Mouse (Mus musculus) midbrain, embryonic 14.5 days (tissue): ENCODE measurements around the gene Dnah7b. TPM values are rescaled to one million over a fixed set of nuclear protein-coding genes. Genes with fewer than 3 reads are reported as not detected.
"Not testable (repeated sequence)": the region's sequence is repeated elsewhere in the genome, so short reads cannot be mapped to it uniquely, and the experiment has no call there.

Experiments used
- ATAC-seq: fragments of 200-750 bp; cut with Nextera tagmentation; 2 replicates; pipeline ENCODE4 v1.8.0; 2017; ENCODE audit warnings: moderate number of reproducible peaks, moderate library complexity; ENCODE audit not compliant: low FRiP score, low TSS enrichment
- DNase-seq: peaks from one replicate; pipeline ENCODE4 v3.0.0-alpha.2; 2015
- H3K27ac ChIP-seq: fragments of 300-500 bp; sonication (generic); replicated peaks from 2 replicates; pipeline ENCODE4 v1.5.1; 2014; ENCODE audit warnings: mild to moderate bottlenecking, low read depth, low read length, moderate library complexity
- H3K27me3 ChIP-seq: fragments of 300-500 bp; sonication (generic); 2 replicates; pipeline ENCODE4 v1.6.1; 2014; ENCODE audit warnings: low read length, control low read depth, mixed read lengths; ENCODE audit not compliant: control insufficient read depth, insufficient read depth
- H3K36me3 ChIP-seq: fragments of 300-500 bp; sonication (generic); 2 replicates; pipeline ENCODE4 v1.6.1; 2014; ENCODE audit warnings: low read length, control low read depth; ENCODE audit not compliant: control insufficient read depth, insufficient read depth
- H3K4me1 ChIP-seq: fragments of 300-500 bp; sonication (generic); 2 replicates; pipeline ENCODE4 v1.6.1; 2014; ENCODE audit warnings: mild to moderate bottlenecking, antibody characterized with exemption, low read length, control low read depth; ENCODE audit not compliant: control insufficient read depth, insufficient read depth
- H3K4me2 ChIP-seq: fragments of 300-500 bp; sonication (generic); 2 replicates; pipeline ENCODE4 v1.6.1; 2014; ENCODE audit warnings: mild to moderate bottlenecking, low read length, moderate library complexity
- H3K4me3 ChIP-seq: fragments of 300-500 bp; sonication (generic); replicated peaks from 2 replicates; pipeline ENCODE4 v1.5.1; 2014; ENCODE audit warnings: low read depth, low read length
- H3K9ac ChIP-seq: fragments of 300-500 bp; sonication (generic); replicated peaks from 2 replicates; pipeline ENCODE4 v1.6.1; 2014; ENCODE audit warnings: mild to moderate bottlenecking, low read length, moderate library complexity
- H3K9me3 ChIP-seq: fragments of 300-500 bp; sonication (generic); 2 replicates; pipeline ENCODE4 v1.6.1; 2016; ENCODE audit warnings: low read length, control low read depth, mixed read lengths; ENCODE audit not compliant: control insufficient read depth
- WGBS: fragments of 180-500 bp; shearing (Covaris S2); extraction: QIAGEN DNeasy Blood & Tissue Kit; methylation state at CpG from one replicate; pipeline ENCODE4 v1.1.7; 2014; 5-methylcytosine and 5-hydroxymethylcytosine counted together
- polyA plus RNA-seq: library from polyadenylated mRNA; unstranded; fragments of >200 nt; fragmentation: Nextera tagmentation; extraction: Ambion mirVana; gene quantifications from 2 replicates; pipeline ENCODE4 v1.2.1, GENCODE M21; 2014

Dnah7b gene
- polyA plus RNA-seq, 1 experiment from 2014 or later: 4.4 TPM

DNA sequence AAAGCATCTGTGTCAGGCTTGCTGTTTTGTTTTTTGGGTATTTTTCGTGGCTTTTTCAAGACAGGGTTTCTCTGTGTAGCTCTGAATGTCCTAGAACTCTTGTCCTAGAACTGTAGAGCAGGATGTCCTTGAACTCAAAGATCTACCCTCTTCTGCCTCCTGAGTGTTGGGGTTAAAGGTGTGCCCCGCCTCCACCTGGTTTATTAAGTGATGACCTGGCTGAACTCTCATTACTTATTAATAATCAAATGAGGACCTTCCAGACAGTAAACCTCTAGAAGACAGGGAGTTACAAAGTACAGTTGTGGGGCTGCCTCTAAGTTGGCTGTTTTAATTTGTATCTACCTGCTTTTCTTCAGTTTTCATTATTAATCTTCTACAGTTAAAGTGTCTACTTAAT, 202.7 kb downstream of the Dnah7b start:
- not testable (repeated sequence) for H3K4me2 ChIP-seq, H3K4me1 ChIP-seq, DNase-seq, H3K27ac ChIP-seq, H3K9me3 ChIP-seq, H3K36me3 ChIP-seq, H3K4me3 ChIP-seq, ATAC-seq, H3K27me3 ChIP-seq, H3K9ac ChIP-seq
- WGBS: 77% methylated on average over 2 of the region's 2 CpGs

DNA sequence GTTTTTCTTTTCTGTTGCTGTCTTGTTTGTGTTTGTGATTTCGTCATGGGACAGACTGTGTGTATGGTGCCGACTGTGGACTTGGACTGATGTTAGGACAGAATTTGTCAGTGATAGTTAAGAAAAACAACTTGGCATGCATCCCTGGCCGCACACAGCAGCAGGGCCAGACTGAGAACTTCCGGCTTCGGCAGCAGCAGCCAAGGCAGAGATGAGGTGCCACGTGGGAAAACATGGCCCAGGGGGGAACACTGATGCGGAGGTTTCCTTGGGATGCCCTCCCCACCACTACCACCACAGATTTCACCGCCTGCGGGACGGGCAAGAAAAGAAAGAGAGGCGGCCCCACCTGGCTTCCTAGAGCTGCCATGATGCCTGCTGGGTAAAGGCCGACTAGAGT, 205.8 kb downstream of the Dnah7b start:
- H3K27ac ChIP-seq: no peak overlapping the region
- no peaks in the 10 kb centered on the region for H3K36me3 ChIP-seq
- H3K27me3 ChIP-seq: no peaks in the 10 kb centered on the region
- ATAC-seq: no peak
- H3K9ac ChIP-seq: no peak overlapping the region
- H3K4me2 ChIP-seq: no peak overlapping the region
- DNase-seq: no peak
- H3K4me3 ChIP-seq: no peak overlapping the region
- no peaks in the 10 kb centered on the region for H3K4me1 ChIP-seq
- H3K9me3 ChIP-seq: no peaks in the 10 kb centered on the region
- 82% methylated on average over 12 of the region's 12 CpGs for WGBS

DNA sequence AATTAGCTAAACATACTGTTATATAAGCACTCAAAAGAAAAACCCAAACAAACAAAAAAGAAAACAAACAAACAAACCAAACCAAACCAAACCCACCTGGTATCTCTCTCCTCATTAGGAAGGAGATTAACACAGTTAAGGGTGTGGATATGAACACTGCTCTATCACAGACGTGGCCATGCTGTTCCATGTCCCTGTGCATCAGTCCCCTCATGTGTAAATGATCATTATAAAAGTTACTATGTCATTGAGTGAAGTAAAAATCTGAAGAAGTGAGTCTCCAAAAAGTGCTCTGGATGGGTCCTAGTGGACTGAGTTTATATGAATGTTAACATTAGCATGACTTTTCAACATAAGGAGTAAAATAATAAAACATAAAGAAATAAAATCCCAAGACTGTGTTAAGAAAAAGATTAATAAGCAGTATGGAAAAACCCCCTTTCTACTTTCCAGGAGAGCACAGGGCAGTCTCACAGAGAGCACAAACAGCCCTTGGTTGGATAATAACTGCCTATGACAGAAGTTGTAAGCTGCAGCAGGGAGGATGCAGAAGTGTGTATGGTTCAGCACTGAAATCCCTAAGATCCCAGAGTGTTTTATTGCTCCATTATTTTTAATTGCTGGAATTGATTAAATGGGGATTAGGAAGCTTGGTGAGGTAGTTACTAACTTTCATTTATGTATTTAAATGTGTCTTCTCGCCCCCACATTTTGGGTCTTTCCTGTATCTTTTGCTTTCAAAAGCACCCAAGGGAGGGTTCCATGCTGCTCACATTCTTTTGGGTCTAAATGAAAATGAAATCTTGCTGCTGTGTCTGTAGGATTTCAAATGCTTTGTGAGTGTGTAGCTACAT, 212.2 kb downstream of the Dnah7b start:
- H3K4me2 ChIP-seq, H3K27ac ChIP-seq, DNase-seq, ATAC-seq, H3K36me3 ChIP-seq, H3K4me1 ChIP-seq, H3K9me3 ChIP-seq, H3K9ac ChIP-seq, H3K4me3 ChIP-seq, H3K27me3 ChIP-seq: not testable (repeated sequence)
- 66% methylated on average over 2 of the region's 2 CpGs for WGBS

DNA sequence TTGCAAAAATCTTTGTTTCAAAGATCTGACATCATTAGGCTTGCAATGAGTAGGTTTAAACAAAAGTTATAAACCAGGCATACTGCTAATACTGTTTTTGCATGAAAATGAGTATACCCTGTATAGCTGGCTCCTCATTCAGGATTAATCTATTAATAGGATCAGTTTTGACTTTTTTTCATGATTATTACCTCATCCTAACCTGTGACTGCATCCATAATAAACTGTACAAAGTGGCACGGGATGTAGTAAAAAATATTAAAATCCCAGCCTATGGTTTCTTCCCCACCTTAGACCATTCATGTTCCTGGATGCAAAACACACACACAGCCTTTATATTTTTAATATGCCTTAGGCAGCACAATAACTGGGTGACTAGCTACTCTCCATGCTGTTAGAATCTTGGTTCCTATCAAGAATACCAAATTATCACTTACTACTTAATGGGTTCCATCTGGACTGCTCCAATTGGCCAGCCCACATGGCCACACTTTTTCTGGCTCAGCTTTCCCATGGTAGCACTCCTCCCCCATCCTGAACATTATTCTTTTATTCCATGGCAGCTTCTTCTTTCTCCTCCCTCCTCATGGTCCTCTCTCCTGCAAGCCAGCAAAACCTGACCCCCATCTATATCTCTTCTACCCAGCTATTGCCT, 212.9 kb downstream of the Dnah7b start:
- 81% methylated on average over 1 of the region's 1 CpGs for WGBS
- not testable (repeated sequence) for H3K27ac ChIP-seq, ATAC-seq, H3K4me2 ChIP-seq, H3K4me3 ChIP-seq, H3K36me3 ChIP-seq, DNase-seq, H3K9ac ChIP-seq, H3K27me3 ChIP-seq, H3K4me1 ChIP-seq, H3K9me3 ChIP-seq

DNA sequence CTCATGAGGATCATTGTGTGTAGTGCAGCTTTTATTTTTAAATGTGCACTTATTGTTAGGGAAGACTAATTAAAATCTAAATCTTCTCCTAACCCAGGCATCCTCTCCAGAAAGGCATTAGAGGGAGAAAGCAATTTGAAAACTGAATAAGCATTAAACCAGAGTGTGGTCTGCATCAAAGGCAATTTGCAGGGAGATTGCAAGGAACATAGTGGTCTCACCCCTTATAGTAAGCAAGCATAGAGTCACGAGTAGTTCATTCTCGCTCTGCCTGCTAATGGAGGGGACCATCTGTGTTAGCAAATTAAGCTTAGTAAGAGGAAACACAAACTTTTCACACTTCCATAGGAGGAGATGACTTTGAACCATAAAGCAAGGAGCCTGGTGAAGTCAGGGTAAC, 228.3 kb downstream of the Dnah7b start:
- not testable (repeated sequence) for H3K9ac ChIP-seq, H3K4me2 ChIP-seq, H3K36me3 ChIP-seq, H3K4me3 ChIP-seq, H3K27ac ChIP-seq, DNase-seq, H3K27me3 ChIP-seq, H3K9me3 ChIP-seq, ATAC-seq, H3K4me1 ChIP-seq
- 81% methylated on average over 2 of the region's 2 CpGs for WGBS

DNA sequence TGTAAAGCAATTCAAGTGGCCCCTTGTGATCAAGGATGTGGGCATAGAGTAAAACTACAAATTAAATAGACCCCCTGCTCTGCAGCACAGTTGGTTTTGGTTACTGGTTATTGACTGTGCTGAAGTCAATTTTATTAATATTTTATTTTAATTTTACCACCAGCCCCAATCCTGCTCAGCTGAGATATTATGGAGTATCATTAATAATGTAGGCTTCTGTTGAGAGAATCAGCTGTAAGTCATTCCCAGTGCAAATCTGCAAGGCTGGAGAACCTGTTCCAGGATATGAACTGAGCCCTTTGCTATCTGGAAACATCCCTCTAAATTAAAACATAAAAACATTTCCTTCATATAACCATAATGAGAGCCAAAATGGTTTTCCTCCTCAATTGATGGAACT, 259.8 kb downstream of the Dnah7b start:
- H3K9ac ChIP-seq, DNase-seq, H3K27ac ChIP-seq, H3K4me3 ChIP-seq, H3K36me3 ChIP-seq, H3K4me2 ChIP-seq, H3K4me1 ChIP-seq, ATAC-seq, H3K27me3 ChIP-seq, H3K9me3 ChIP-seq: not testable (repeated sequence)

DNA sequence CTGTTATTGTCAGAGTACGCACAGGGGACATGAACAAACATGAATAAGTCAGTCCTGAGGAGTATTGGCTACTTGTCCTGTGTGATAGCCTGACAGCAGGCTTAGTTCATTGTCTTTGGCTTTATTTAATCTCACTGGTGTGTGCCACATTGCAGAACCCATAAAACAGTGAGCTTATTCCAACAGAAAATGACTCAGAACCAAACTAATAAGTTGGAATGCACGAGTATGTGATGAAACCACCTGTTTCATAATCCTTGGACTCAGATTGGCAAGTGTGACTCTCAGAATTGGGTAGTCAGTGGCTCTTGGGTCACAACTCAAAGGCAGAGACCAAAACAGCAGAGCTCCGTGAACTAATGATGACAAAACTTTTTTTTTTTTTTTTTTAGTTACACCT, 279.2 kb downstream of the Dnah7b start:
- not testable (repeated sequence) for H3K4me1 ChIP-seq, H3K4me3 ChIP-seq, ATAC-seq, H3K4me2 ChIP-seq, H3K27ac ChIP-seq, H3K27me3 ChIP-seq, H3K9ac ChIP-seq, DNase-seq, H3K36me3 ChIP-seq, H3K9me3 ChIP-seq
- 93% methylated on average over 3 of the region's 3 CpGs for WGBS

DNA sequence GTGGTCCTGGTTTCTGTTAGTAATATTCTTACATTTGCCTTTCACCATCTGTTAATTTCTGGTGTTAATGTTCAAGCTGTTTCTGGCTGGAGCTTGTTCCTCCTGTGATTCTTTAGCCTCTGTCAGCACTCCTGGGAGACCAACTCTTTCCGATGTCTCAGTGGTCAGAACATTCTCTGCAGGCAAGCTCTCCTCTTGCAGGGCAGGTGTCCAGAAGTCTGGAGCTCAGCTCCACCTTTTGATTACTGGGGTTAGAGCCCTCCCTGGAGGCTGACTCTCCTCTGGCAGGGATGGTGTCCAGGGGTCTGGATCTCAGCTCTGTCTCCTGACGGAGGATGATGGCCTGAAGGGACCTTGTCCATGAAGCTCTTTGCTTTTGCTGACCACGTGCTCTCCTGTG, 314.5 kb downstream of the Dnah7b start:
- H3K36me3 ChIP-seq, H3K27me3 ChIP-seq, H3K9ac ChIP-seq, H3K9me3 ChIP-seq, H3K27ac ChIP-seq, H3K4me2 ChIP-seq, DNase-seq, H3K4me1 ChIP-seq, H3K4me3 ChIP-seq, ATAC-seq: not testable (repeated sequence)
- WGBS: 90% methylated on average over 3 of the region's 3 CpGs
